Comparison of ENCODE assay signal across 8 mouse cellular contexts in the genomic region with DNA sequence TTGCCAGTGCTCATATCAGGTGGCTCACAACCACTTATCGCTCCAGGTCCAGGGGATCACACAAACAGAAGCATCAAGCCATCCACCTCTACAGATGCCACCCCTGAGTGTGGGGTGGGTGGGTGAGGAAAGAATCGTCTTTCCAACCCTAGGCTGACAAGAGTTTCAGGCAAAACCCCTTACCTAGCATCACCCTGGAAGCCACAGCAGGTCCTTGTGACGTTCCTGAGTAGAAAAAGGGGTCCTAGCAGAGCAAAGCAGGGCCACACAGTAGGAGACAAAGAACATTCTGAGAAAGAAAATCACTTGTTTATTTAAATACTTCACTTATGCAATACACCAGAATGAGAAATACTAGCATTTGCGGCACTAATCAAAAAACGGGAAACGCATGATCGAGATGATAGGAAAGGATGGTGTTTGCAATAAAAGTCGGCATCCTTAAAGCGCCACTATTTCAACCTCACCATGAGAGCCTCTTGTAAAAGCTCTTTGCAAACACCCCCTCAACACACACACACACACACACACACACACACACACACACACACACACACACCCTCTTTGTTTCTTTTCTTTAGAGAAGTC. TPM values are rescaled to one million over a fixed set of nuclear protein-coding genes. Genes with fewer than 3 reads are reported as not detected.
DNase-seq lines count a peak whose midpoint lies in the region; ATAC-seq and TF ChIP-seq lines count a peak whose summit lies in the region.

No protein-coding gene starts in this region.

- H3K9ac ChIP-seq in embryonic facial prominence, embryonic 15.5 days = no peak overlapping the region
- no peak overlapping the region for H3K9ac ChIP-seq in hindbrain, postnatal 0 days (replicated peaks; ENCODE audit: low read length)
- no peak overlapping the region for H3K9ac ChIP-seq in neural tube, embryonic 11.5 days (ENCODE audit: low read length)
- H3K9ac ChIP-seq in kidney, embryonic 14.5 days (ENCODE audit: low read depth, low read length) = no peak overlapping the region

- H3K36me3 ChIP-seq in embryonic facial prominence, embryonic 15.5 days = no peaks in the 10 kb centered on the region
- H3K36me3 ChIP-seq in hindbrain, postnatal 0 days (ENCODE audit: insufficient read depth, low read length) = no peaks in the 10 kb centered on the region
- no peaks in the 10 kb centered on the region for H3K36me3 ChIP-seq in neural tube, embryonic 11.5 days (ENCODE audit: control insufficient read depth, insufficient read depth, low read length)
- no peaks in the 10 kb centered on the region for H3K36me3 ChIP-seq in kidney, embryonic 14.5 days (ENCODE audit: control insufficient read depth, insufficient read depth, low read length)

- H3K27ac ChIP-seq in embryonic facial prominence, embryonic 15.5 days (replicated peaks) = no peak overlapping the region
- H3K27ac ChIP-seq in hindbrain, postnatal 0 days = no peak overlapping the region
- no peak overlapping the region for H3K27ac ChIP-seq in neural tube, embryonic 11.5 days (ENCODE audit: low read depth, low read length)
- H3K27ac ChIP-seq in kidney, embryonic 14.5 days (ENCODE audit: low read depth, low read length) = no peak overlapping the region

- H3K9me3 ChIP-seq in embryonic facial prominence, embryonic 15.5 days (replicated peaks) = no peaks in the 10 kb centered on the region
- H3K9me3 ChIP-seq in hindbrain, postnatal 0 days (ENCODE audit: low read length) = no peaks in the 10 kb centered on the region
- H3K9me3 ChIP-seq in neural tube, embryonic 11.5 days (ENCODE audit: control insufficient read depth, low read length) = no peaks in the 10 kb centered on the region
- no peaks in the 10 kb centered on the region for H3K9me3 ChIP-seq in kidney, embryonic 14.5 days (ENCODE audit: control insufficient read depth, low read length)

- H3K4me3 ChIP-seq in embryonic facial prominence, embryonic 15.5 days (replicated peaks) = no peak overlapping the region
- peak overlapping the region; percentile 34; the same call in 1 of the 2 replicates for H3K4me3 ChIP-seq in hindbrain, postnatal 0 days (ENCODE audit: low read length)
- peak overlapping the region; percentile 21; the same call in 1 of the 2 replicates for H3K4me3 ChIP-seq in neural tube, embryonic 11.5 days (ENCODE audit: low read depth, low read length)
- H3K4me3 ChIP-seq in kidney, embryonic 14.5 days (ENCODE audit: low read length) = no peak overlapping the region

- H3K4me1 ChIP-seq in embryonic facial prominence, embryonic 15.5 days = peaks cover 18% of the 10 kb centered on the region; the same call in 1 of the 2 replicates
- H3K4me1 ChIP-seq in hindbrain, postnatal 0 days (ENCODE audit: insufficient read depth, low read length) = peaks cover 11% of the 10 kb centered on the region; the same call in 1 of the 2 replicates
- peaks cover 11% of the 10 kb centered on the region; the same call in 1 of the 2 replicates for H3K4me1 ChIP-seq in neural tube, embryonic 11.5 days (ENCODE audit: control insufficient read depth, insufficient read depth, low read length)
- no peaks in the 10 kb centered on the region; the same call in 1 of the 2 replicates for H3K4me1 ChIP-seq in kidney, embryonic 14.5 days (ENCODE audit: control insufficient read depth, insufficient read depth, low read length)

- peak; percentile 40 for DNase-seq in embryo, embryonic 10.5 days (ENCODE audit: low spot score)
- DNase-seq in embryo, embryonic 11 days = no peak
- DNase-seq in hindbrain, postnatal 0 days (ENCODE audit: low spot score) = no peak
- DNase-seq in neural tube, embryonic 11.5 days (ENCODE audit: low spot score) = no peak
- DNase-seq in urinary bladder, adult 2 months (ENCODE audit: low spot score) = no peak
- DNase-seq in spleen, postnatal 4 days (ENCODE audit: low spot score in 2 of 2) = no peak

- H3K27me3 ChIP-seq in embryonic facial prominence, embryonic 15.5 days = peaks cover 43% of the 10 kb centered on the region
- H3K27me3 ChIP-seq in hindbrain, postnatal 0 days (ENCODE audit: insufficient read depth, low read length) = 0 out of 2 replicates have a peak, but pooled peaks cover 10% of the 10 kb centered on the region
- H3K27me3 ChIP-seq in neural tube, embryonic 11.5 days (ENCODE audit: control insufficient read depth, insufficient read depth, low read length) = 0 out of 2 replicates have a peak, but pooled peaks cover 3% of the 10 kb centered on the region
- H3K27me3 ChIP-seq in kidney, embryonic 14.5 days (ENCODE audit: control insufficient read depth, insufficient read depth, low read length) = peaks cover 42% of the 10 kb centered on the region

- ATAC-seq in embryonic facial prominence, embryonic 15.5 days (ENCODE audit: insufficient number of reproducible peaks, low FRiP score, low TSS enrichment, low read depth) = no peak
- ATAC-seq in hindbrain, postnatal 0 days = 0 out of 2 replicates have a peak, but pooled peaks have one; percentile 24
- no peak for ATAC-seq in neural tube, embryonic 11.5 days (ENCODE audit: insufficient read depth, low FRiP score, low TSS enrichment)
- ATAC-seq in kidney, embryonic 14.5 days (ENCODE audit: low FRiP score, low TSS enrichment) = no peak

- WGBS in embryonic facial prominence, embryonic 15.5 days = 5% methylated on average over 9 of the region's 9 CpGs
- 7% methylated on average over 9 of the region's 9 CpGs for WGBS in hindbrain, postnatal 0 days
- under 1% methylated on average over 9 of the region's 9 CpGs for WGBS in neural tube, embryonic 11.5 days
- 6% methylated on average over 9 of the region's 9 CpGs for WGBS in kidney, embryonic 14.5 days

- TF ChIP-seq CTCF in hindbrain, postnatal 0 days (IDR thresholded peaks at IDR 0.05; ENCODE audit: low read depth) = no peak

- peak overlapping the region; percentile 43; the same call in 1 of the 2 replicates for H3K4me2 ChIP-seq in embryonic facial prominence, embryonic 15.5 days (replicated peaks)
- peak overlapping the region; percentile 65 for H3K4me2 ChIP-seq in hindbrain, postnatal 0 days (ENCODE audit: low read depth, low read length)
- peak overlapping the region; percentile 50 for H3K4me2 ChIP-seq in neural tube, embryonic 11.5 days (ENCODE audit: low read depth)
- H3K4me2 ChIP-seq in kidney, embryonic 14.5 days (replicated peaks; ENCODE audit: low read depth, low read length) = no peak overlapping the region

RNA-seq across cellular contexts. Expression of gene Tshz3, which starts 18.8 kb away (rescaled TPM):
- 12.0 and 14.4 TPM in 2 replicates for polyA plus RNA-seq in embryonic facial prominence, embryonic 15.5 days (2015; fragmentation: Nextera tagmentation; extraction: Ambion mirVana)
- 25.3 and 28.4 TPM in 2 replicates for total RNA-seq in hindbrain, postnatal 0 days (2014; rRNA removed)
- 14.6 and 18.1 TPM in 2 replicates for polyA plus RNA-seq in hindbrain, postnatal 0 days (2015; fragmentation: Nextera tagmentation; extraction: Ambion mirVana)
- polyA plus RNA-seq in neural tube, embryonic 11.5 days (2014; fragmentation: Nextera tagmentation; extraction: Ambion mirVana) = 15.2 and 16.3 TPM in 2 replicates
- polyA plus RNA-seq in kidney, embryonic 14.5 days (2014; fragmentation: Nextera tagmentation; extraction: Ambion mirVana) = 13.2 and 17.9 TPM in 2 replicates
- 22.7 and 34.0 TPM in 2 replicates for polyA plus RNA-seq in urinary bladder, adult 2 months (2012; rRNA removed)

Comparison
In these comparisons a context has a peak if more than half of its experiments do, and no peak if none do; other contexts are left out.
1. H3K4me3 ChIP-seq: peak in hindbrain, postnatal 0 days (single experiment) and neural tube, embryonic 11.5 days (single experiment); none in embryonic facial prominence, embryonic 15.5 days (single experiment) and kidney, embryonic 14.5 days (single experiment).